Mouse (Mus musculus) embryo, embryonic 11.5 days (tissue): ENCODE results near the gene Fbxo47.

Source experiments
- DNase-seq: peaks from one replicate; pipeline ENCODE4 v3.0.0-alpha.2; 2012; ENCODE audit warnings: low read depth, low spot score

Gene Fbxo47

DNA sequence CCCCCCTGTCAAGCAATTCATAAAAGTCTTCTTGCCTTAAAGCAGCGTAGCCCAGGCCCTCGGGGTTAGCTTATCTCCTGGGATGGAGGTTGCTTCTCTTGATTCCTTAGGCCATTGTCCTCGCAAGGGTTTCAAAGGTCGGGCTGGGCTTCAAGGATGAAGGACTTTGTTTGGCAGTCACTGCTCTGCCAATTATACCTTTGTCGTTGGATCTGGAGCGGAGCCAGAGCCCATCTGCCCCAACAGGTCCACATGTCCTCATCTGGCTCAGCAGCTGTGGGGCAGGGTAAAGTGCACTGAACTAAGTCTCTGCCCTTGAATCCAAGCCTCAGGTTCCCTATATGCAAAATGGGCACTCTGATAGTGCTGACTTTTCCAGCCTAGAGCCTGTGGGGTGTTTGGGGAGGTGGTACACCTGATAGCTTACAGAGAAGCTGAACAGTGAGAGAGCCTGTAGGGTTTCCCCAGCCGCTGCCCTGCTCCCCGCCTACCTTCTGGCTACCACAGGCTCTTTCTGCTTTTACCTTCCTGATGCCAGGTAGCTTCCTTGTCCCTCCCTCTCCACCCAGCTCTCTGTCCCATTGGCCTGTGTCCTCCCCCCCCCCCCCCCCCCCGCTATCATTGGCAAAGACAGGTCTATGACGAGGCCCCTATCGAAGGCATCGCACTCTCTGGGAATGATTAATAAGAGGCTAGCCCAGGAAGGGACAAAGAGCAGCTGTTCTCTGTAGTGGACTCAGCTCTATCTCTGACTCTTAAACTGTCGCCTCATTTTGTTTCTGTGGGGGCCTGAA is 72.2 kb downstream of the Fbxo47 start:
- no peak for DNase-seq

DNA sequence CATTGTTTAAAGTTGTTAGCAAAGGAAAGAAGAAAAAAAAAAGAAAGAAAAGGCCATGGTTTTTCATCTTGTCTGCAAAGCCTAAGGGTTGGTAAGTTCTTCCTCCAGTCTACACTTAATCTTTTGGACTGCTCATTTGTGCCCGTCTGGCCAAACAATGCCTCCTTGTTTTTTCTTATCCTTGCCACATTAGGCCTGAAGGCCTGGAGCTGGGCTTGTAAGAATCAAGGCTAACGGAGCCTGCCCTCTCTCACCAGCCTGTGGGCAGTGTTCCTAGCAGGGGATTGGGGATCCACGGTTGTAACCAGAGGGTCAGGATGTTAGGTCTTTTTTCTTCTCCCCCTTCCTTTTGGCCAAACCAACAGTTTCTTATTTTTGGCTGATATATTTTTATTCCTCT is 73.0 kb downstream of the Fbxo47 start:
- no peak for DNase-seq

DNA sequence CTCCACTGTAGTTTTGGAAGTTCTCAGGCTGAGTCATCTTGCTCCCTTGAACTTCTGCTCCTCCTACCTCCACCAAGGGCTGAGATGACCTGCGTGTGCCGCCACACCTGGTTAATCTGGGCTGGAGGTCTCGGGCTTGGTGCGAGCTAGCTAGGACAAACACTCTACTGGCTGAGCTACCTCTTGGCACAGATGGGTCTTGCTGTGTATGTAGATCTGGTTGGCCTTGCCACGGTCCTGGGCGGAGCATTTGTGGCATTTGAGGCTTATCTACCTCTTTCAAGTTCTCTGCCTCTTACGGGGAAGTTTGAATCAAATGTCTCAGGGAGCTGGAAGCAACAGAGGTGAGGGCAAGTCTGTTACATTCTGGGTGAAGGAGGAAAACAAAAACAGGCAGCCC is 73.6 kb downstream of the Fbxo47 start:
- no peak for DNase-seq

DNA sequence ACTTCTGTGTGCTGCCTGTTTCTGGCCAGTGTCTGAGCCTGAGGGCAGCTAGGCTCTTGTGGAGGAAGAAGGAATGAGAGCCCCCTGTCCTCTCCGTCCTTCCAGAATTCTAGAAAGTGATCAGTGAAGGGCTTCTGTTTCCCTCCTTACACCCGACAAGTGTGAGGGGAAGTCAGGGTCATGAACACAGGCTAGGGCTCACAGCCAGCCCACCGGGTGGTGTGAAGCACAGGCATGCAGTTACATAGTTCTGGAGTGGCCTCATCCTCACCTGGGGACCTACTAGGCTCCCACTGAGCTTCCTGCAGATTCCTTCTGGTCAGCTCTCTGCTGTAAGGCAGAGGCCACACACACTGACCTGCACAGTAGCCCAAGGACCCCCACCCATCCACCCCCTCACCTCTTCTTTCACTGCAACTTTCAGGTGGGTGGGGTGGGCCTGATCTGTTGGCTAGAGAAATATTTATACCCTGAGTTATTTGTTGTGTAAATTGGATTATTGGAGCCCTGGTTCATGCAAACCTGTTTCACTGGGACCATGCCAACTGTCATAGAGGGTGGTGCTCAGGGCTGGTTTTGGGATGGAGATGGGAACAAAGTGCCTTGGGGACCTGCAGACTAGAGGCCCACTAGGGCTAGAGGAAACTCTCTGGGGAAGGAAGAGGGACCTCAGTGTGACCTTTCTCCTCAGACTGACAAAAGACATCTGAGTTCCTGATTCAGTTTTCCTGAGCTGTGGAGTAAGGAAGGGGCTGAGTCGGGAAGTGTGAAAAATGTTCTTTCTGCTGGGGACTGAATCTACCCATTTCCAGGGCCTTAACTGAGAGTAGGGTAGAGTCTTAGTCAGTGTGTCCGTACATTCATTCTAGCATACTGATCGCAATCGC is 74.5 kb downstream of the Fbxo47 start:
- DNase-seq, result no peak

DNA sequence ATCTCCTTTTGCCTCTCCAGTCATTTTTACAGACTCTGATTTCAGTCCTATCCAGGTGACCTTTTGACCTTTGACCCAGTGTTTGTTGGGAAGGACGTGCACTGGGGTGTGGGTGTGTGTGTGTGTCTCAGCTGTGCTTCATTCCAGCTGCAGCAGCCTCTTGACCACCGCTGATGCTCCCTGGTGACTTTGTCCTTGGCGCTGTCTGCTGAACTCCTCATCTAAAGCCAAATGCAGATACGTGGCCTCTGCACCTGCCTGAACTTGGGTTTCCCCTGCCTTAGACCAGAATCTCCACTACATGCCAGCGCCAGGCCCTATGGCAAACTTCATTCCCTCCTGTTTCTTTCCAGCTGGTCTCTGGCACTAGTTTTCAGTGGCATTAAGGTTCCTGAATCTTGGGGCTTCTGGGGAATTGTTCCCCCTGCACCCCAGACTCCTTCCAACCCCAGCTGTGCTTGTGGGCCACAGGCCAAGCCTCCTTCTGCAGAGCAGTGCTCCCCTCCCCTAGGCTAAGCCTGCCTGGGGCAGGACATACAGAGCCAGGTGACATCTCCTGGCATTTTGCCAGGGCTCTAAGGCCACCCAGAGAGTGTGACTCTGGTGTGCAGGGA is 75.2 kb downstream of the Fbxo47 start:
- no peak for DNase-seq

DNA sequence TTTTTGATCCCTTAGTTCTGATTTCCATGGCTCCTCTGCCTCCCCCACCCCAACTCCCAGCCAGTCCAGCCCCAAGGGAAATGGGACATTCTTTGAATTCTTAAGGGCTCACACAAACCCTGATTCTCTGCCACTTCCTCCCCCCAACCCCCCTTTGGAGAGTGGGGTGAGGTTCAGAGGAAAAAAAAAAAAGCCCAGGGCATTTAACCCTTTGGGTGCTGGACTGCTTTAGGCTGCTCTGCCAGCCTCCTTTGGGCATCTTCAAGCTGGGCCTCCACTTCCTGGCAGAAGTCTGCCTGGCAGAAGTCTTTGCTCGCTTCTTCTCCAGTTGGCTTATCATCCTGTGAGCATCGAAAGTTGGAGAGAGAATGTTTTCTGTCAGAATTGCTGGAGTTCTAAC is 75.9 kb downstream of the Fbxo47 start:
- no peak for DNase-seq

DNA sequence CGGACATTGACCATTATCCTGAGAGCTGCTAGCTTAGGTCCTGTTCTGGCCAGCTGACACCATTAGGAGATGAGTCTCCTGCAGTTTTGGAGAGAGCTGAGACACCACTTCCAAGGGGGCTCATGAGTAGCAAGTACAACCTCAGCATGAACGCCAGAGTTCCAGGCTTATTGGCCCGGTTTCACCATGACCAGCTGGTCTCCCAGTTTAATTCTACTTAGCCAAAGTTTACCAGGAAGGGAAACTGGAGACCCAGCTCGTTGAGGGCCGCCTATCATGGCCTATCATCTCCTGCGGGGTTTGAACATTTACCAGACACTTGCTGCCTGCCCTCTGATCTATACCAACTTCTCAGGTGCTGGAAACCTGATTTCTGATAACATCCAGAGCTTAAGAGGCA is 76.3 kb downstream of the Fbxo47 start:
- no peak for DNase-seq

DNA sequence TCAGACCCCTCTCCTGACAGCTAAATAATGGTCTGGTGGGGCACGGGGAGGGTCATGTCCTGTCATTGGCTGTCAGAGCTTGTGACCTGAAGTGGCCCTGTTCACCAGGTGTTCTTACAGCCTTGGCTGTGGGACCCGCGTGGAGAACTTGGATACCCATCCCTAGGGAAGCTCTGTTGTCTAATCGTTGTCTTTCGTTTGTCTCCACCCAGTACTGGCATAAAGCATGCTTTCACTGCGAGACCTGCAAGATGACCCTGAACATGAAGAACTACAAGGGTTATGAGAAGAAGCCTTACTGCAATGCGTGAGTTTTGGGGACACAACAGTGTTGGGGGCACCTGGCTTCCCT is 77.4 kb downstream of the Fbxo47 start:
- DNase-seq, result no peak

DNA sequence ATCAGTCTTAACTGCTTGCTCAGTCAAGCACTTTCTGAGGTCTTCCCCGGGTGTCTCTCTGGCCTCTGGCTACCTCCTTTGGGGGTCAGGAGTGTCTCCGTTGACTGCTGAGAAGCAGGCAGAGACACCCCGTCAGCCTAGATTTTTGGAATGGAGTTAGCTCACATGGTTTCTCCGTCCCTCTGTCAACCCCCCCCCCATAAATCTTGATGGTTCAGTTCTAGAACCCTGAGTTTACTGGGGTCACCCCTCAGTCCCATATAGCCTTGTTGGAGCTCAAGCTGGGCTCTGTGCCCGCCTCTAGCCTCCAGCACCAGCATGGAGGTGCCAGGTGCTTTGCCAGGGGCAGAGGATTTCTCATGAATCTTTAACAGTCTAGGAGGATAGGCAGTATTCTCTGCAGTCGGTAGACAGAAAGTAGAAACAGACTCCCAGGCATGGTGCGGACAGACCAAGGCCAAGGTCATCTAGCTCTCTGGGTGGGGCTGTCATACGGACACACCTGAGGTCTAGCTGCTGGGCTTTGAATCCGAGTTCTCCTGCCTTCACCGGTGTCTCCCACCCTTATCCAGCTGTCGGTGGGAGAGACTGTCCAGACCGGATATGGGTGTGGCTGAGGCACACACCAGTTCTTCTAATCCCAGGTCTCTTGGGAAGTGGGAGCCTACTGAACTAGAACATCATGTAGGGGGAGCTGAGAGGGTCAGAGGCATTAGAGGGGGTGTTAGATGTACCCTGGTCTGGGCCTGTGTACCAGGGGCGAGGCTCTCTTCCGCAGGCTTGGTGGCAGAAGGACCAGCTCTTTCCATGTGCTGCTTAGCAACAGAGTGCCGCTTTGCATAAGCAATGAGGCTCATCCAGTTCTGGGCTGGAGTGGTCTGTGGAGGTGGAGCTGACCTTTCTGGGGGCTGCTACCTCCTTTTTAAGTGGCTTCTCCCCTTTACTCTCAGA is 78.0 kb downstream of the Fbxo47 start:
- no peak for DNase-seq

DNA sequence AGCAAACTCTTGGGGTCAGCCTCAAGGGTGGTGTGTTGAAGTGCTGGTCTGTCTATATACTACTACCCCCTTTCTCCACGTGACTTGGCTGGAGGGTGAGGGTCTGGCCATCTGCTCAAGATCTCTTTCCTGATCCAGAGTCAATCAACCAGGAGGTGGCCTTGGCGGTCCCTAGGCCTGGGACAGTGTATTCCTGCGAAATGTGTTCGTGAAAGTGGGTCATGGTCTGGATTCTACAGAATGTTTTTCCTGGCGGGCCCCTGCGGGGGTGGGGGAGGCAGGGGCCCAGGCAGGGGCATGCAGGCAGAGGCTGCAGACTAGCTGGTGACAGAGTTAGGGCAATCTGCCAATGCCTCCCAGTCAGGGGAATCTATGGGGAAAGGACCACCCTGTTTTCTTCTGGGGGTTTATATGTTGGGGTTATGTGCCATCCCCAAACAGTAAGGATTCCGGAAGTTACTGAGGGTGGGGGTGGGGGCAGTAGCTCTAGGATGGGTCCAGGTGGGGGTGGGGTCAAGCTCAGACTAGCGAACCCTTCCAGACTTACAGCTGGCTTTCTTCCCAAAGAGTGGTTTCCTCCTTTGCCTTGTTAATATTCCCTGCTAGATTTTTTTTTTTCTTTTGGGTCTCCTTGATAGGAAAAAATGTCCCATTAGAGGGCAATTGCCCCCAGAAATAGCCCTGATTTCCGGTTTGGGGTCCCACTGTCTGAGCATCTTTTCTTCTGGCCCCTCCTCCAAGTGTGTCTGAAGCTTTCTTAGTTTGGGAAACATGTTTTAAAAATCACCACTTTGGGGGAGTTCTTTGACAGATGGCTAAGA is 78.9 kb downstream of the Fbxo47 start:
- DNase-seq, result no peak

DNA sequence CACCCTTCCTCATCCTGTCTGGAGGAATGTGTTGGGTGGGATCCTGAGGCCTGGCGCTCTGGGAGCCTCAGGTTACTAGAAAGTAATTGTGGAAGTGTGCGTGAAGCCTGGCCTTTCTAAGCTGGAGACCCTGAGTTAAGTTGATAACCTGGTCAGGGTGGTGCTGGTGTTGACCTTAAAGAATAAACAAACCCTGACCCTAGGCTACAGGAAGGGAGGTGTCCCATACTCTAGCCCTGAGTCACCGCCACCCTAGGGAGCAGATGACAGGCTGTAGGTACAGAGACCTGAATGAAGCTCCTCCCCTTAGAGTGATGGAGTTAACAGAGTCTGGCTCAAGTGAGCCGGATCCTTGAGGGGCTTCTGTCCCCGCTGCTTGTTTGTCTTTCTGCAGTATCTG is 80.1 kb downstream of the Fbxo47 start:
- no peak for DNase-seq
